Mouse (Mus musculus) hindbrain, embryonic 13.5 days (tissue): ENCODE results near the gene Tex19.2. TPM values are rescaled to one million over a fixed set of nuclear protein-coding genes. Genes with fewer than 3 reads are reported as not detected.

Experiments used
- ATAC-seq: fragments of 200-750 bp; cut with Nextera tagmentation; 2 replicates; pipeline ENCODE4 v1.8.0; 2017; ENCODE audit warnings: moderate TSS enrichment; ENCODE audit not compliant: low FRiP score
- H3K27ac ChIP-seq: fragments of 300-500 bp; sonication (generic); 2 replicates; pipeline ENCODE4 v1.5.1; 2015; ENCODE audit warnings: inconsistent platforms, mild to moderate bottlenecking, moderate library complexity
- H3K27me3 ChIP-seq: fragments of 300-500 bp; sonication (generic); 2 replicates; pipeline ENCODE4 v1.6.1; 2015; ENCODE audit warnings: mild to moderate bottlenecking, inconsistent platforms
- H3K36me3 ChIP-seq: fragments of 300-500 bp; sonication (generic); 2 replicates; pipeline ENCODE4 v1.6.1; 2015; ENCODE audit warnings: mild to moderate bottlenecking, inconsistent platforms
- H3K4me1 ChIP-seq: fragments of 300-500 bp; sonication (generic); replicated peaks from 2 replicates; pipeline ENCODE4 v1.6.1; 2015; ENCODE audit warnings: inconsistent platforms
- H3K4me2 ChIP-seq: fragments of 300-500 bp; sonication (generic); 2 replicates; pipeline ENCODE4 v1.6.1; 2015; ENCODE audit warnings: inconsistent platforms, mild to moderate bottlenecking, moderate library complexity
- H3K4me3 ChIP-seq: fragments of 300-500 bp; sonication (generic); 2 replicates; pipeline ENCODE4 v1.5.1; 2015; ENCODE audit warnings: mild to moderate bottlenecking, inconsistent platforms
- H3K9ac ChIP-seq: fragments of 300-500 bp; sonication (generic); 2 replicates; pipeline ENCODE4 v1.6.1; 2015; ENCODE audit warnings: mild to moderate bottlenecking, inconsistent platforms
- H3K9me3 ChIP-seq: fragments of 300-500 bp; sonication (generic); 2 replicates; pipeline ENCODE4 v1.6.1; 2016; ENCODE audit warnings: inconsistent platforms
- WGBS: fragments of 180-500 bp; shearing (Covaris S2); methylation state at CpG from one replicate; pipeline ENCODE4 v1.1.7; 2015; 5-methylcytosine and 5-hydroxymethylcytosine counted together
- polyA plus RNA-seq: library from polyadenylated mRNA; unstranded; fragments of >200 nt; fragmentation: Nextera tagmentation; extraction: Ambion mirVana; gene quantifications from 2 replicates; pipeline ENCODE4 v1.2.1, GENCODE M21; 2015

Gene Tex19.2
- not detected in 2 replicates for polyA plus RNA-seq

- H3K4me3 ChIP-seq = no peak within 1 kb of the TSS
- no peak within 1 kb of the TSS for H3K9ac ChIP-seq
- H3K4me2 ChIP-seq = no peak within 1 kb of the TSS
- no peak for ATAC-seq
- H3K9me3 ChIP-seq = no peaks in the 10 kb centered on the region
- 67% methylated on average over 3 of the region's 3 CpGs for WGBS
- no peaks in the 10 kb centered on the region for H3K4me1 ChIP-seq
- H3K27me3 ChIP-seq = no peaks in the 10 kb centered on the region
- no peaks in the 10 kb centered on the region for H3K36me3 ChIP-seq
- no peak within 1 kb of the TSS for H3K27ac ChIP-seq
Measured at GRCm38 (mm10) chr11:121118577-121118976, at the start of gene Tex19.2. TSS of gene Tex19.2 (minus strand) at chr11:121118677.

DNA sequence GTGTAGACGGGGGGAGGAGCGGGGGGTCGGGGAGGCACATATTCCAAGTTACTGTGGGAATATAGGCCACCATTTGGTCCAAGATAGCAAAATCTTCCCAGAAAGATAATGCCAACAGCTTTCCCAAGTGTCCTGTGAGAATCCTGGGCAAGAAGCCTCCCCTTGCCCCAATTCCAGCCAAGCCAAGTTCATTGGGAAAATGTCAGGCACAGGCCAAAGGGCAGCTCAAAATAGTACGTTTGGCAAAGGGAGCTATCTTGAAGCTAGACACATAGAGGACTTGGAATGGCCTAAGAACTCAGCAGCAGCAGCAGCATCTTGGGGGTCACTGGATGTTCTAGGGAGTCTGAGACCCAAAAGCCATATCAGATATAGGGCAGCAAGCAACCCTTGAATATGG lies 45.3 kb upstream of the Tex19.2 start:
- WGBS = 91% methylated on average over 4 of the region's 4 CpGs

DNA sequence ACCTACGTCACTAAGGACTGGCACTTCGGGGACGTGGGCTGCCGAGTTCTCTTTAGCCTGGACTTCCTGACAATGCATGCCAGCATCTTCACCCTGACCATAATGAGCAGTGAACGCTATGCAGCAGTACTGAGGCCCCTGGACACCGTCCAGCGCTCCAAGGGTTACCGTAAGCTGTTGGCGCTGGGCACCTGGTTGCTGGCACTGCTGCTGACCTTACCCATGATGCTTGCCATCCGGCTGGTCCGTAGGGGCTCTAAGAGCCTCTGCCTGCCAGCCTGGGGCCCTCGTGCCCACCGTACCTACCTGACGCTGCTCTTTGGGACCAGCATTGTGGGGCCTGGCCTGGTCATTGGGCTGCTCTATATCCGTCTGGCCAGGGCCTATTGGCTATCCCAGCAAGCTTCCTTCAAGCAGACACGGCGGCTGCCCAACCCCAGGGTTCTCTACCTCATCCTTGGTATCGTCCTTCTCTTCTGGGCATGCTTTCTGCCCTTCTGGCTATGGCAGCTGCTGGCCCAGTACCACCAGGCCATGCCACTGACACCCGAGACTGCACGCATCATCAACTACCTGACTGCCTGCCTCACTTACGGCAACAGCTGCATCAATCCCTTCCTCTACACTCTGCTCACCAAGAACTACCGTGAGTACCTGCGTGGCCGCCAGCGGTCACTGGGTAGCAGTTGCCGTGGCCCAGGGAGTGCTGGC lies 42.3 kb upstream of the Tex19.2 start:
- H3K9ac ChIP-seq = no peak overlapping the region
- ATAC-seq = no peak
- no peaks in the 10 kb centered on the region for H3K36me3 ChIP-seq
- H3K9me3 ChIP-seq = no peaks in the 10 kb centered on the region
- no peak overlapping the region for H3K4me2 ChIP-seq
- 93% methylated on average over 26 of the region's 26 CpGs for WGBS
- H3K27me3 ChIP-seq = peaks cover 24% of the 10 kb centered on the region
- H3K4me3 ChIP-seq = no peak overlapping the region
- H3K4me1 ChIP-seq = peaks cover 12% of the 10 kb centered on the region
- no peak overlapping the region for H3K27ac ChIP-seq

More for the DNA sequence above, 45.3 kb upstream of the Tex19.2 start:
- H3K27me3 ChIP-seq = no peaks in the 10 kb centered on the region
- H3K36me3 ChIP-seq = no peaks in the 10 kb centered on the region
- H3K4me1 ChIP-seq = no peaks in the 10 kb centered on the region
- ATAC-seq = no peak
- no peak overlapping the region for H3K4me3 ChIP-seq
- H3K9me3 ChIP-seq = no peaks in the 10 kb centered on the region
- H3K27ac ChIP-seq = no peak overlapping the region
- H3K4me2 ChIP-seq = no peak overlapping the region
- H3K9ac ChIP-seq = no peak overlapping the region

DNA sequence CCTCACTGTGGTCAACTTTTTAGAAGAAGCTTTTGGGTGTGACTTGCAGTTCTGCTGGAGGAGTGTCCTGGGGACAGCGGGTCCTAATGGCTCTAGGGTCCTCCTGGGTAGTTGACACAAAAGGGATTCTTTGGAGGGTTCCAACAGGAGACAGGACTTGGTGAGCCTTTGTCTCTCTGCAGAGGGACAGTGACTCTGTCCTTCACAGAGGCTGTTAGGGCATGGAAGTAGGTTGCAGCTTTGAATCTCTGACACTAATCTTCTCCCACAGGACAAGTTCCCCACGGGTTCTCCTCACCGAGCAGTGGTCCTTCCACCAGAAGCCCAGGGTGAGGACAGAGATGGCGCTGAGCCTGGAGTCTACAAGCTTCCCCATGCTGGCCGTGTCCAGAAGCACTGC lies 41.5 kb upstream of the Tex19.2 start, which contains the start of gene Uts2r:
Gene Uts2r, plus strand, starts transcription at position 301 of the 400 bp plus-strand sequence.
- Histone ChIP-seq H3K27me3 (peaks cover 32% of the 10 kb centered on the region), H3K9ac (no peak within 1 kb of the TSS), H3K4me1 (peaks cover 16% of the 10 kb centered on the region), H3K9me3 (no peaks in the 10 kb centered on the region), H3K4me3 (no peak within 1 kb of the TSS), H3K27ac (no peak within 1 kb of the TSS), H3K36me3 (no peaks in the 10 kb centered on the region), H3K4me2 (no peak within 1 kb of the TSS)
- ATAC-seq = no peak
- 87% methylated on average over 5 of the region's 5 CpGs for WGBS

DNA sequence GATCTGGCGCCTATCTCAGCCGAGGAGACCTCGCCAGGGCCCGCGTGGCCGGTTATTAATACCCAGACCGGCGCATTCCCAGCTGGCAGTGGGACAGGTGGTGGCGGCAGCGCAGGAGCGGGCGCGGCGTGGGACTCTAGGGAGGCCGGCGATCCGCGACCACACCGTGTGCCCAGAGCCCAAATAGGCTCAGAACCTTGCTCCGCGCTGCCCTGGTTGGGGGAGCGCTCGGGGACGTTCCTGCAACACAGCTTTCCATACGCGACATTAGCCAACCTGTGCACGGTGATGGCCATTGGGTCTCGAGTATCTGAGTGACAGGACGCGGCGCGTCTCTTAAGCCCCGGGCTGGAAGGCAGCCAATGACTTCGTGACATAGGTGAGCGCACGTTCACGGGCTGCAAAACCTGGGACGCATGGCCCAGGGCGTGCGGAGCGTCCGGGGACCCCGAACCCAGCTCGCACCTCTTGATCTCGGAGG lies 38.0 kb upstream of the Tex19.2 start:
- peak overlapping the region; percentile 45 for H3K4me3 ChIP-seq
- H3K36me3 ChIP-seq = no peaks in the 10 kb centered on the region
- H3K9ac ChIP-seq = peak overlapping the region; percentile 65
- H3K4me2 ChIP-seq = peak overlapping the region; percentile 70
- H3K9me3 ChIP-seq = no peaks in the 10 kb centered on the region
- 0 out of 2 replicates have a peak, but pooled peaks have one; percentile 17 for ATAC-seq
- 1% methylated on average over 45 of the region's 45 CpGs for WGBS
- peaks cover 30% of the 10 kb centered on the region for H3K4me1 ChIP-seq
- peaks cover 36% of the 10 kb centered on the region for H3K27me3 ChIP-seq
- H3K27ac ChIP-seq = no peak overlapping the region

GRCm38 (mm10) chr11:121154203-121154602 lies 35.7 kb upstream of the Tex19.2 start:
- H3K27ac ChIP-seq = peak overlapping the region; percentile 46
- 11% methylated on average over 4 of the region's 4 CpGs for WGBS
- H3K9ac ChIP-seq = no peak overlapping the region
- no peaks in the 10 kb centered on the region for H3K36me3 ChIP-seq
- no peak overlapping the region for H3K4me3 ChIP-seq
- no peak overlapping the region for H3K4me2 ChIP-seq
- no peaks in the 10 kb centered on the region for H3K9me3 ChIP-seq
- H3K27me3 ChIP-seq = peaks cover 36% of the 10 kb centered on the region
- H3K4me1 ChIP-seq = peaks cover 30% of the 10 kb centered on the region
- no peak for ATAC-seq

DNA sequence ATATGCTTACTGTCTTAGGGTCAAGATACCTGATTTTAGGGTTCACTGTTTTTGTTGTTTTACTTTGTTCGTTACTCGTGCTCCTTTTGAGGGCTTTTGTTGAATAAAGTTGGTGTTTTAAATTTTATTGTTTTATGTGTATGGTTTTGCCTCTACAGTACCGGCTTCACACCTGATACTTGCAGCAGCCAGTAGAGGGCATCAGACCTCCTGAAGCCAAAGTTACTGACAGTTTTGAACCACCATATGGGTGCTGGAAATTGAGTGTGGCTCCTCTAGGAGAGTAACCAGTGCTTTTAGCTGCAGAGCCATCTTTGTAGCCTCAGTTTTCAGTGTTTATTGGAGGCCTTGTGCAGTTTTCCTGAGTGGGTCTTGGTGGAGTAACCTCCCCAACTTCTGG lies 29.7 kb upstream of the Tex19.2 start:
- no peak overlapping the region for H3K9ac ChIP-seq
- no peaks in the 10 kb centered on the region for H3K36me3 ChIP-seq
- 79% methylated on average over 3 of the region's 3 CpGs for WGBS
- H3K27ac ChIP-seq = no peak overlapping the region
- no peaks in the 10 kb centered on the region for H3K9me3 ChIP-seq
- H3K27me3 ChIP-seq = no peaks in the 10 kb centered on the region
- H3K4me2 ChIP-seq = no peak overlapping the region
- no peak overlapping the region for H3K4me3 ChIP-seq
- no peaks in the 10 kb centered on the region for H3K4me1 ChIP-seq
- no peak for ATAC-seq

GRCm38 (mm10) chr11:121145865-121146264 lies 27.4 kb upstream of the Tex19.2 start, which contains the start of gene Tex19.1:
TSS of gene Tex19.1 (plus strand) at chr11:121146143.
- WGBS = 91% methylated on average over 22 of the region's 22 CpGs
- no peaks in the 10 kb centered on the region for H3K9me3 ChIP-seq
- no peak within 1 kb of the TSS for H3K4me2 ChIP-seq
- no peak within 1 kb of the TSS for H3K9ac ChIP-seq
- H3K4me3 ChIP-seq = no peak within 1 kb of the TSS
- no peak within 1 kb of the TSS for H3K27ac ChIP-seq
- H3K27me3 ChIP-seq = no peaks in the 10 kb centered on the region
- ATAC-seq = no peak
- H3K4me1 ChIP-seq = no peaks in the 10 kb centered on the region
- no peaks in the 10 kb centered on the region for H3K36me3 ChIP-seq

DNA sequence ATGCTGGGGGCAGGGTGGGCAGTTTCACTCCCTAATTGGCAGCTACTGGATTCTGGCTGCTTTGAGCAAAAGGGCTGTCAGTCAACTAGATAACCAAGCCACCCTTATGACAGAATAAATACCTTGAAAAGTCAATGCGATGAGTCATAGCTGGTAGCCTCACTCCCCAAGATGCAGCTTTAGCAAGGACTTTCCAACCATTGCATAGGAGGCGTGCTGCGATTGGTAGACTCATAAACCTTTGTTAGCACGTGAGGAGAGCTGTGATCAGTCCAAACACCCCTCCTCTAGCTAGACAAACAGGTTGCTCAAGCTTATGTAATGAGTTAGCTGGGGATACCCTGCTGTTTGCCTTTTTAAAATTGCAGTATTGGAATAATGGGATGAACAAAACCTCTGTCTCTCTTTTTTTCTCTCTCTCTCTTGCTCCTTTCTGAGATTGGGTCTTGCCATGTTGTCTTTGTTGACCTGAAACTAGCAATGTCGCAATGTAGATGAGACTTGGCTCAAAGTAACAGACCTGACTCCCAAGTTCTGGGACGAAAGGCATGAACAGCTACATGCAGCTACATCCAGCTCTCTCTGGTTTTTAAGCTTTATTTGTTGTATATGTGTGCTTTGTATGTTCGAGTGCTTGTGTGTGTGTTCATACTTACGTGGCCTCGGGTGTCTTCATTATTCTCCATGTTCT lies 25.0 kb upstream of the Tex19.2 start:
- Histone ChIP-seq H3K27ac (no peak overlapping the region), H3K4me1 (no peaks in the 10 kb centered on the region), H3K4me3 (no peak overlapping the region), H3K4me2 (no peak overlapping the region), H3K36me3 (no peaks in the 10 kb centered on the region), H3K27me3 (no peaks in the 10 kb centered on the region), H3K9me3 (no peaks in the 10 kb centered on the region), H3K9ac (no peak overlapping the region)
- WGBS = 82% methylated on average over 9 of the region's 9 CpGs
- ATAC-seq = no peak

- H3K36me3 ChIP-seq = no peaks in the 10 kb centered on the region
- H3K27me3 ChIP-seq = no peaks in the 10 kb centered on the region
- no peaks in the 10 kb centered on the region for H3K4me1 ChIP-seq
- no peak overlapping the region for H3K4me2 ChIP-seq
- 48% methylated on average over 6 of the region's 6 CpGs for WGBS
- no peak overlapping the region for H3K9ac ChIP-seq
- H3K27ac ChIP-seq = no peak overlapping the region
- H3K9me3 ChIP-seq = no peaks in the 10 kb centered on the region
- H3K4me3 ChIP-seq = no peak overlapping the region
- no peak for ATAC-seq
Measured at GRCm38 (mm10) chr11:121138732-121139131, 20.3 kb upstream of the Tex19.2 start.

GRCm38 (mm10) chr11:121137682-121138081 lies 19.2 kb upstream of the Tex19.2 start:
- Histone ChIP-seq H3K9me3 (no peaks in the 10 kb centered on the region), H3K4me1 (no peaks in the 10 kb centered on the region), H3K36me3 (no peaks in the 10 kb centered on the region), H3K4me2 (no peak overlapping the region), H3K4me3 (no peak overlapping the region), H3K27ac (no peak overlapping the region), H3K27me3 (no peaks in the 10 kb centered on the region), H3K9ac (no peak overlapping the region)
- ATAC-seq = no peak
- 85% methylated on average over 5 of the region's 5 CpGs for WGBS

- 52% methylated on average over 1 of the region's 1 CpGs for WGBS
Measured at GRCm38 (mm10) chr11:121134600-121134999, 16.1 kb upstream of the Tex19.2 start.

More at GRCm38 (mm10) chr11:121134600-121134999, 16.1 kb upstream of the Tex19.2 start:
- H3K9me3 ChIP-seq = no peaks in the 10 kb centered on the region
- ATAC-seq = no peak
- no peaks in the 10 kb centered on the region for H3K27me3 ChIP-seq
- H3K4me1 ChIP-seq = no peaks in the 10 kb centered on the region
- no peak overlapping the region for H3K27ac ChIP-seq
- no peak overlapping the region for H3K4me2 ChIP-seq
- H3K4me3 ChIP-seq = no peak overlapping the region
- H3K36me3 ChIP-seq = no peaks in the 10 kb centered on the region
- no peak overlapping the region for H3K9ac ChIP-seq
